In genomic region chr11:120442765-120443280, GRCm38 (mm10) we compare ENCODE assay signal across 24 mouse cellular contexts. TPM values are rescaled to one million over a fixed set of nuclear protein-coding genes. Genes with fewer than 3 reads are reported as not detected.
"Had no signal": no experiment of that assay in that cellular context is flagged by ENCODE, and none has a peak within 500 bp of the region (broad histone marks: within the 10 kb centered on the region; RNA-seq: fewer than 3 reads in every experiment).

No protein-coding gene starts in this region.

- H3K27ac ChIP-seq: kidney, postnatal 0 days; limb, embryonic 12.5 days; limb, embryonic 15.5 days; liver, embryonic 14.5 days; lung, embryonic 15.5 days; midbrain, embryonic 12.5 days; midbrain, embryonic 15.5 days; neural tube, embryonic 13.5 days; stomach, embryonic 15.5 days had no signal

- H3K9ac ChIP-seq: limb, embryonic 12.5 days; limb, embryonic 15.5 days; liver, embryonic 14.5 days; lung, embryonic 15.5 days; midbrain, embryonic 15.5 days; neural tube, embryonic 13.5 days; stomach, embryonic 15.5 days had no signal

- H3K4me1 ChIP-seq: limb, embryonic 12.5 days; limb, embryonic 15.5 days; lung, embryonic 15.5 days; midbrain, embryonic 12.5 days; midbrain, embryonic 15.5 days; neural tube, embryonic 13.5 days; stomach, embryonic 15.5 days had no signal

- DNase-seq: kidney, adult 2 months; kidney, postnatal 25 days; left cerebral cortex, postnatal 4 days; lung, adult 18-20 months; lung, postnatal 10 days; lung, postnatal 36 days; retina, postnatal 1 day; right cerebral cortex, postnatal 25 days; spleen, adult 18-20 months; thymus, adult 18-20 months; thymus, postnatal 36 days had no signal

- H3K36me3 ChIP-seq: limb, embryonic 12.5 days; limb, embryonic 15.5 days; lung, embryonic 15.5 days; midbrain, embryonic 12.5 days; midbrain, embryonic 15.5 days; neural tube, embryonic 13.5 days; stomach, embryonic 15.5 days had no signal

- H3K4me3 ChIP-seq: limb, embryonic 12.5 days; limb, embryonic 15.5 days; lung, embryonic 15.5 days; midbrain, embryonic 12.5 days; midbrain, embryonic 15.5 days; myocyte; neural tube, embryonic 13.5 days; stomach, embryonic 15.5 days had no signal

- H3K27me3 ChIP-seq: limb, embryonic 12.5 days; limb, embryonic 15.5 days; lung, embryonic 15.5 days; midbrain, embryonic 12.5 days; midbrain, embryonic 15.5 days; neural tube, embryonic 13.5 days; stomach, embryonic 15.5 days had no signal

- H3K4me2 ChIP-seq: limb, embryonic 12.5 days; limb, embryonic 15.5 days; lung, embryonic 15.5 days; midbrain, embryonic 12.5 days; midbrain, embryonic 15.5 days; neural tube, embryonic 13.5 days; stomach, embryonic 15.5 days had no signal

- ATAC-seq: intestine, embryonic 16.5 days; midbrain, embryonic 15.5 days had no signal

- H3K9me3 ChIP-seq: limb, embryonic 12.5 days; limb, embryonic 15.5 days; lung, embryonic 15.5 days; midbrain, embryonic 12.5 days; midbrain, embryonic 15.5 days; neural tube, embryonic 13.5 days; stomach, embryonic 15.5 days had no signal

RNA-seq across cellular contexts. Expression of gene Tspan10, which starts 0.4 kb away (rescaled TPM):
- polyA plus RNA-seq: intestine, embryonic 16.5 days; kidney, embryonic 14.5 days; kidney, postnatal 0 days; limb, embryonic 12.5 days; liver, embryonic 14.5 days; lung, embryonic 15.5 days; midbrain, embryonic 12.5 days; midbrain, embryonic 15.5 days; myocyte; neural tube, embryonic 13.5 days; stomach, embryonic 15.5 days; urinary bladder, adult 2 months had no signal

RNA-seq across cellular contexts. Expression of gene Pde6g, which starts 10.5 kb away (rescaled TPM):
- polyA plus RNA-seq: limb, embryonic 12.5 days; midbrain, embryonic 12.5 days had no signal
